Mouse (Mus musculus): ENCODE data around the gene Nampt. TPM values are rescaled to one million over a fixed set of nuclear protein-coding genes. Genes with fewer than 3 reads are reported as not detected.
A peak's percentile ranks its signal among the peaks of the same experiment; 100 is the strongest.
"Not testable (repeated sequence)": the region's sequence is repeated elsewhere in the genome, so short reads cannot be mapped to it uniquely, and the experiment has no call there.

The Nampt gene
- polyA plus RNA-seq, 1 experiment from 2014 or later = 14.2 TPM

GRCm38 (mm10) chr12:32886353-32886752 lies 67.0 kb downstream of the Nampt start:
- H3K27ac ChIP-seq (replicated peaks) = no peak overlapping the region
- H3K27me3 ChIP-seq (ENCODE audit: control insufficient read depth, insufficient read depth, low read length) = no peaks in the 10 kb centered on the region
- ATAC-seq (ENCODE audit: low FRiP score, low TSS enrichment) (no peak), DNase-seq (ENCODE audit: low spot score) (no peak)
- H3K4me1 ChIP-seq (replicated peaks; ENCODE audit: control insufficient read depth, insufficient read depth) = no peaks in the 10 kb centered on the region
- 73% methylated on average over 2 of the region's 2 CpGs for WGBS
- H3K4me2 ChIP-seq (replicated peaks; ENCODE audit: low read depth) = no peak overlapping the region
- TF ChIP-seq CTCF (IDR thresholded peaks at IDR 0.05; ENCODE audit: low read depth) (no peak), EP300 (optimal IDR thresholded peaks at IDR 0.05) (no peak)
- H3K9me3 ChIP-seq (ENCODE audit: control insufficient read depth, low read length) = no peaks in the 10 kb centered on the region
- H3K36me3 ChIP-seq (ENCODE audit: control insufficient read depth, insufficient read depth, low read length) = no peaks in the 10 kb centered on the region
- no peak overlapping the region for H3K9ac ChIP-seq (ENCODE audit: low read length)
- no peak overlapping the region for H3K4me3 ChIP-seq (ENCODE audit: low read depth, low read length)

GRCm38 (mm10) chr12:32888226-32888625 lies 68.9 kb downstream of the Nampt start:
- no peak for TF ChIP-seq EP300 (optimal IDR thresholded peaks at IDR 0.05)
- no peak for TF ChIP-seq CTCF (IDR thresholded peaks at IDR 0.05; ENCODE audit: low read depth)
- no peak overlapping the region for H3K4me3 ChIP-seq (ENCODE audit: low read depth, low read length)
- WGBS = 89% methylated on average over 3 of the region's 3 CpGs
- ATAC-seq (ENCODE audit: low FRiP score, low TSS enrichment) (no peak), DNase-seq (ENCODE audit: low spot score) (no peak)
- no peaks in the 10 kb centered on the region for H3K27me3 ChIP-seq (ENCODE audit: control insufficient read depth, insufficient read depth, low read length)
- no peak overlapping the region for H3K27ac ChIP-seq (replicated peaks)
- no peaks in the 10 kb centered on the region for H3K9me3 ChIP-seq (ENCODE audit: control insufficient read depth, low read length)
- H3K9ac ChIP-seq (ENCODE audit: low read length) = no peak overlapping the region
- H3K4me2 ChIP-seq (replicated peaks; ENCODE audit: low read depth) = no peak overlapping the region
- no peaks in the 10 kb centered on the region for H3K36me3 ChIP-seq (ENCODE audit: control insufficient read depth, insufficient read depth, low read length)
- H3K4me1 ChIP-seq (replicated peaks; ENCODE audit: control insufficient read depth, insufficient read depth) = no peaks in the 10 kb centered on the region

- DNase-seq (ENCODE audit: low spot score) (no peak), ATAC-seq (ENCODE audit: low FRiP score, low TSS enrichment) (no peak)
- no peak overlapping the region for H3K9ac ChIP-seq (ENCODE audit: low read length)
- TF ChIP-seq CTCF (IDR thresholded peaks at IDR 0.05; ENCODE audit: low read depth) (no peak), EP300 (optimal IDR thresholded peaks at IDR 0.05) (no peak)
- no peaks in the 10 kb centered on the region for H3K4me1 ChIP-seq (replicated peaks; ENCODE audit: control insufficient read depth, insufficient read depth)
- H3K4me2 ChIP-seq (replicated peaks; ENCODE audit: low read depth) = no peak overlapping the region
- H3K27me3 ChIP-seq (ENCODE audit: control insufficient read depth, insufficient read depth, low read length) = no peaks in the 10 kb centered on the region
- 83% methylated on average over 5 of the region's 5 CpGs for WGBS
- no peak overlapping the region for H3K27ac ChIP-seq (replicated peaks)
- H3K4me3 ChIP-seq (ENCODE audit: low read depth, low read length) = no peak overlapping the region
- no peaks in the 10 kb centered on the region for H3K36me3 ChIP-seq (ENCODE audit: control insufficient read depth, insufficient read depth, low read length)
- no peaks in the 10 kb centered on the region for H3K9me3 ChIP-seq (ENCODE audit: control insufficient read depth, low read length)
Measured at GRCm38 (mm10) chr12:32889846-32890245, 70.5 kb downstream of the Nampt start.

GRCm38 (mm10) chr12:32890455-32890854 lies 71.1 kb downstream of the Nampt start:
- DNase-seq (ENCODE audit: low spot score) = no peak
- Histone ChIP-seq H3K27me3 (ENCODE audit: control insufficient read depth, insufficient read depth, low read length) (no peaks in the 10 kb centered on the region), H3K4me1 (replicated peaks; ENCODE audit: control insufficient read depth, insufficient read depth) (no peaks in the 10 kb centered on the region), H3K9me3 (ENCODE audit: control insufficient read depth, low read length) (no peaks in the 10 kb centered on the region), H3K4me3 (ENCODE audit: low read depth, low read length) (no peak overlapping the region), H3K36me3 (ENCODE audit: control insufficient read depth, insufficient read depth, low read length) (no peaks in the 10 kb centered on the region), H3K9ac (ENCODE audit: low read length) (no peak overlapping the region), H3K27ac (replicated peaks) (no peak overlapping the region), H3K4me2 (replicated peaks; ENCODE audit: low read depth) (no peak overlapping the region)
- WGBS = 30% methylated on average over 4 of the region's 4 CpGs
- TF ChIP-seq EP300 (optimal IDR thresholded peaks at IDR 0.05) = no peak
- TF ChIP-seq CTCF (IDR thresholded peaks at IDR 0.05; ENCODE audit: low read depth) = no peak
- no peak for ATAC-seq (ENCODE audit: low FRiP score, low TSS enrichment)

GRCm38 (mm10) chr12:32891271-32891670 lies 71.9 kb downstream of the Nampt start:
- DNase-seq (ENCODE audit: low spot score); H3K9me3 ChIP-seq (ENCODE audit: control insufficient read depth, low read length); H3K4me2 ChIP-seq (replicated peaks; ENCODE audit: low read depth); H3K9ac ChIP-seq (ENCODE audit: low read length); H3K4me1 ChIP-seq (replicated peaks; ENCODE audit: control insufficient read depth, insufficient read depth); H3K27ac ChIP-seq (replicated peaks); H3K27me3 ChIP-seq (ENCODE audit: control insufficient read depth, insufficient read depth, low read length); H3K4me3 ChIP-seq (ENCODE audit: low read depth, low read length); H3K36me3 ChIP-seq (ENCODE audit: control insufficient read depth, insufficient read depth, low read length); ATAC-seq (ENCODE audit: low FRiP score, low TSS enrichment): not testable (repeated sequence)
- WGBS = 88% methylated on average over 13 of the region's 13 CpGs

GRCm38 (mm10) chr12:32893212-32893611 lies 73.9 kb downstream of the Nampt start:
- WGBS = 36% methylated on average over 12 of the region's 12 CpGs
- TF ChIP-seq EP300 (optimal IDR thresholded peaks at IDR 0.05) = no peak
- no peak for TF ChIP-seq CTCF (IDR thresholded peaks at IDR 0.05; ENCODE audit: low read depth)
- Histone ChIP-seq H3K4me2 (replicated peaks; ENCODE audit: low read depth) (no peak overlapping the region), H3K9ac (ENCODE audit: low read length) (no peak overlapping the region), H3K27ac (replicated peaks) (no peak overlapping the region), H3K27me3 (ENCODE audit: control insufficient read depth, insufficient read depth, low read length) (peaks cover 2% of the 10 kb centered on the region; the same call in 1 of the 2 replicates), H3K4me3 (ENCODE audit: low read depth, low read length) (no peak overlapping the region), H3K4me1 (replicated peaks; ENCODE audit: control insufficient read depth, insufficient read depth) (no peaks in the 10 kb centered on the region), H3K36me3 (ENCODE audit: control insufficient read depth, insufficient read depth, low read length) (no peaks in the 10 kb centered on the region), H3K9me3 (ENCODE audit: control insufficient read depth, low read length) (no peaks in the 10 kb centered on the region)
- ATAC-seq (ENCODE audit: low FRiP score, low TSS enrichment) (no peak), DNase-seq (ENCODE audit: low spot score) (peak; percentile 51)

Measured in stomach, postnatal 0 days (tissue).